Mouse (Mus musculus) frontal cortex, adult (tissue): ENCODE data around the gene Diras2.
A peak's percentile ranks its signal among the peaks of the same experiment; 100 is the strongest.
"Not testable (repeated sequence)": the region's sequence is repeated elsewhere in the genome, so short reads cannot be mapped to it uniquely, and the experiment has no call there.

ENCODE experiments used
- ATAC-seq: cut with Nextera tagmentation; 2 replicates; pipeline ENCODE4 v1.9.2; 2017; ENCODE audit warnings: mild to moderate bottlenecking, moderate library complexity, mixed read lengths; ENCODE audit not compliant: low TSS enrichment

The Diras2 gene

DNA sequence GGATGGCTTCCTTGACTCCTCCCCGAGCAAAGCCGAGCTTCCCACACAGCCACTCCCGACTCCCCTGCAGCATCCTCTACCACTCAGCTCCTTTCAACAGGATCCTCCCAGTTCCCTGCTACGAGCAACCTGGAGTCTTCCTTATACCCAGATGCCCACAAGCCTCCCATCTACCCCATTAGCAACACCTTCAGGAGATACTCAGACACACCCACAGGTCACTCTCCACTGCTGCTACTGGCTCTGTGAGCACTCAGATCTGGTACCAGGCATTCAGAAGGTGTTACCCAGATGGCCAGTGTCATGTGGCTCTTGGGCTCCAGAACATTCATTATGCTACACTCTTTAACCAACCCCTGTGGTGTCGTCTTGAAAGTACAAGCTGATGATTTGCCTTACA, 11.7 kb downstream of the Diras2 start:
- ATAC-seq = no peak

DNA sequence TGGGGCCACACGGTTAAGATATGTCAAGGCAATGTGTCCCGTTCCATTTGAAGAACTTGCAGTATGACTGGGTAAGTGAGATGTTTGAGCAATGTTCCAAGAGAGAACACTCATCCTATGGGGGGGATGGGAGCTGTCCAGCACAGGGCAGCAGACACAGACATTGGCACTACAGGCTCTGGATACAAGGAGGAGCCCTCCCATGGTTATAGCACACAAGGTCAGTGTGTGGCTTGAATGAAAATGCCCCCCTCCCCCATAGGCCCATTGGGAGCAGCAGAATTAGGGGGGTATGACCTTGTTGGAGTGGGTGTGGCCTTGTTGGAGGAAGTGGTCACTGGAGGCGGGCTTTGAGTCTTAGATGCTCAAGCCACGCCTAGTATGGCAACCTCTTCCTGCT, 12.7 kb downstream of the Diras2 start:
- ATAC-seq = no peak

DNA sequence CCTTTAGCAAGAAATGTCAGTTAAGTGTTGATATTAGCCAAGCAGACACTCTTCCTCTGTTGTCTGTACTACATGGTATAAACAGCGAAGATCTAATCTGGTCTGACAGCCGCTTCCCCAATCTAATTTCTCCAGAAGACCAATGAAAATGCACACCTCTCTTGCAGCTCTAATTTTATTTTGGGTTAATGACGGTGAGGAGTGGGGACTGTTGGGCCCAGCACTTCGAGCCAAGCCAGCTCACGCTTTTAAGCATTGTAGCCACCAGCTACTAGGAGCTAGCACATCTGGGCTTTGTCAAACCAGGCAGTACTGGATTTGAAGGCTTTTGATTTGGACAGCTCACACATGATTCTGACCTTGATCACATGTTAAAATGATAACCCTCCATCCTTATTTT, 14.1 kb downstream of the Diras2 start:
- ATAC-seq = no peak

DNA sequence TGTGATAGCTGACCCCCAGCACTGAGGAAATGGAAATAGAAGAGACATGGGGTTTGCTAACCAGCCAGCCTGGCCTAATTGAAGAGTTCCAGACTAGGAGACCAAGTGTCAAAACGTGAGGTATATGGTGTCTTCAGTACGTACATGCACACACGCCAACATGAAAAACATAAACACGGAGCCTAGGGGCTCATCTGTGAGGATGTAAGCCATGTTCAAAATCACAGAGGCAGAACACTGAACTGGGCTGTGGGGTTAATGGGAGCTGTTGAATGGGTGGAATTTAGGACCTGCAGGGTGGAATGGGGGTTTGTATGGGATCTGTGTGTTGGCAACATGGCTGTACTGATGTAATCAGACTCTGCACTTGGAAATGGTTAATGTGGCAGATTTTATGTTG, 14.5 kb downstream of the Diras2 start:
- ATAC-seq = no peak

DNA sequence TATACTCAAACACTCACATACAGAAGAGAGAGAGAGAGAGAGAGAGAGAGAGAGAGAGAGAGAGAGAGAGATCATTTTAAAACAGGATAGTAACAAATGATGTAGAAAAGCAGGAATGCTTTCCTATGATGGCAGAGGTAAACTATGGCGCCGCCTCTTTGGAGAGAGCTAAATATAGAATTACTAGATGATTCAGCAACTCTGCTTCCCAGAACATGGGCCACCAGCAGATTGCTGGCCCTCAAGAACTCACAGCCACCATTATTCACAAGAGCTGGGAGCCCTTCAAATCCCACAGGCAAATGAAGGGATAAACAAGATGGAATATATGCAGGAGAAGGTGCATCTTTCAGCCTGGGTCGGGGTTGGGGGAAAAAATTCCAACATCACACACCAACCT, 15.0 kb downstream of the Diras2 start:
- ATAC-seq = no peak

DNA sequence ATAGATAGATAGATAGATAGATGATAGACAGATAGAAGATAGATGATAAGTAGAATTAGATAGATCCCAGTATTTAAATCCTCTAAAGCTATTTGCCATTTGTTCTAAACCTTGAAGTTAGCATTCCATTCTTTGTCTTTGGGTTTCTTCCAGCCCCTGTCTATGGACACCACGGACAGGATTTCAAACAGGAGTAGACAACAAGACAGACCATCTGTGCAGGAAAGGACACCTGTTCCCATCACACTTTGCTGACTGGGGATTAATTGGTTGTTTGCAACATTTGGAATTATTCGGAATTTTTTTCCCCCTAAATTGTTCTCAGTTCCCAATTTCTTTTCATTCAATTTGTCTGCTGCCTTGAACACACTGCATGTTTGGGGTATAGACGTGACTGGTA, 17.5 kb downstream of the Diras2 start:
- ATAC-seq = no peak

DNA sequence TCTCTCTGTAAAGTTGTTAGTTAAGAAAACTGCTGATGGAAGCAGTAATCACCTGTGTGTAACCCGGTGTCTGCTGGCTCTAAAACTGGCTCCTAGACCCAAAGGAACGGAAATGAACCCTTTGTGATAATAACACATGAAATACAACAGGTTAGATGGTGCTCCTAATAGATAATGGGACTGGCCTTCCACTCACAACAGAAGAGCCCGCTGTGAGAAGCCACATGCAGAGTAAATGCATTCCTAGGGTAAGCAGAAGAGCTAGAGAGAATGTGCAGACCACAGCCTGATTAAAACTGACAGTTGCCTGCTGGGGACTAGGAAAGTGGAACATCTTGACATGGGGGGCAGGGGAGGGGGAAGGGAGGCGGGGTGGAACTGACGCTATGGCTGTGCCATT, 18.7 kb downstream of the Diras2 start:
- ATAC-seq = no peak

DNA sequence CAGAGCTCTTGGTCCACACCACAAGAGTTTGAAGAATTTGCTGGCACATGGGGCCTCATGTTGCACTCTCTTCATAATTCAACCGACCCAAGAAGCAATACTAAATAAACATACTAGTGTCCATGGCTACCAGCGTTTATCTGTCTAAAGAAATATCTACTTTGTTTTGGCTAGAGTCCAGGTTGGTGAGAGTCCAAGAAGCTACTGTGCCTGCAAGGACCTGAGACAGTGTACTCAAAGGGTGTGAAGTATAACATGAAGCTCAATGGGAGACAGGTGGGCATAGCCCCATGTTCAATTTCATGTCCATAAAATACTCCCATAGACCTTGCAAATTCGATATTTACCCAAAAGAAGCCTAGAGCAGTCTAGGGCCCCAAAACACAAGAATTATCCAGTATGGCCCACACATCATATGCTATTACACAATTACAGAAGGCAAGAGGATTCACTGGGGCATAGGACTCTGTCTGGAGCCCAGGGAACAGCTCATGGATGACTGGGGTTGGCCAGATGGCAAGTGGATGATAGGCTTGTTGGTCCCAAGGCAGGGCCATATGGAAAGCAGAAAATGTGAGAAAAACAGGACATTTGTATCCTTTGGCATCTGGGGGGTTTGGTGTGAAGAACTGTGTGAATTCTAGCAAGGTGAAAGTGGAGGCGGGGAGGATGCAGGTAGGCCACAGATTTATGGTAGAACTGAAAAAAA, 20.8 kb downstream of the Diras2 start:
- no peak for ATAC-seq

DNA sequence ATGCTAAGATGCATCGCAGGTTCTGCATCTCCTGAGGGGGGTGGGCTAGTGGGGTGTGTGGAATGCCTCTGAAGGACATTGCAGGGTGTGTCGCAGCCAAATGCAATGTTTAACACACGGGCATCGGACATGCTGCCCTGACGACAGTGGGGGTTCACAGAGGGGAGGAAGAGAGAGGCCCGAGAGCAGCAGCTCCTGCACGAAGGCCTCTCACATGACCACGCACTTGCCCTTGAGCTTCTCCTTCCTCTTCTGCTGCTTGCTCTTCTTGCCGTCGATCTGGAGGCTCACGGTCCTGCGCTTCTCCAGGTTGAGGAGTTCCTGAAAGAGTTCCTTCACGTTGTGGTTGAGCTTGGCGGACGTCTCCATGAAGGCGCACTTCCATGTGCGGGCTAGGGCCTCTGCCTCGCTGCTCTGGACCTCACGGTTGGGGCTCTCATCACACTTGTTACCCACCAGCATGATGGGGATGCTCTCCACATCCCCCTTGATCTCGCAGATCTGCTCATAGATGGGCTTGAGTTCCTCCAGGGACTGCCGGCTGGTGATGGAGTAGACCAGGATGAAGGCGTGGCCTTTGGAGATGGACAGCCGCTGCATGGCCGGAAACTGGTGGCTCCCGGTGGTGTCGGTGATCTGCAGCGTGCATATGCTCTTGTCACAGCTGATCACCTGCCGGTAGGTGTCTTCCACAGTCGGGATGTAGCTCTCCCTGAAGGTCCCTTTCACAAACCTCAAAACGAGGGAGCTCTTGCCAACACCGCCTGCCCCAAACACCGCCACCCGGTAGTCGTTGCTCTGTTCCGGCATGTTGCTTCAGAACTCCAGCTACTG, 23.4 kb downstream of the Diras2 start:
- ATAC-seq = no peak

DNA sequence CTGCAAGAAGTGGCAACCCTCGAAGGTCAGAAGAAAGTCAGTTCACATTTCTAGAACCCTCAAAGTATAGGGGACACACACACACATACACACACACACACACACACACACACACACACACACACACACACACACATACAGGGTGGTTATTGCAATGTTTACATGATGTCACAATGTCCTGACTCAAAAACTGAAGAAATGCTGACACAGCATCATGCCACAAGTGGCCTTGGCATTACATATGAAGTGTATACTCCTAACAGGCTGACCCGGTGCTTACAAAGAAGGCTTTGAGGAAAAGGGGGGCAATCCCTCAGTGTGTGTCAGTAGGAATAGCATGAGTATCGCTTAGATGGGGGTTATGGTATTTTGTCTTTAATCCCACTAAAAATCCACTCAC, 24.3 kb downstream of the Diras2 start:
- ATAC-seq = not testable (repeated sequence)

DNA sequence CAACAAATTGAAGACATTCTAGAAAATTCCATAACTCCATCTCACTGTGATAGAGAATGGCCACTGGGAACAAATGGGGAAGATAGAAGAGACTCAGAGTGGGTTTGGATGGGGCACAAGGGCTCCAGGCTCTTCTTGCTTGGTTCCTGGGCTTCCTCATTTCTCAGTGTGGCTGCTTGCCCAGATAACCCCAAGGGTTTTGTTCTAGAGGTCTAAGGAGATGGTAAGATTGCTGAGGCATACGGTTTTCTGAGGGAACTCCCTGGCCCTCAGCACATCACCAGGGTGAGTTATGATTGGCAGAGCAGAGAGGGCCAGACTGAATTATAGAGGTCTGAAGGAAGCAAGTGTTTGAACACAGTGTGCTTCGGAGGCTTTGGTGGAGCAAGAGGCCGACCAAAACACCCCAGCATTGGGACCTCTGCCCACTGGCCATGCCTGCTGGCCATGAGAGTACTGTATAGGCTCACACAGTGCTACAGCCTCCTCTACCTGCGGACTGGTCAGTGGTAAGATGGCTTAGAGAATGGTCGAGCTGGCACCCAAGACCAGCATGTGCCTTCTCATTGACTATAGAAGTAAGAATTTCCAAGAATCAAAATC, 25.3 kb downstream of the Diras2 start:
- ATAC-seq = not testable (repeated sequence)

DNA sequence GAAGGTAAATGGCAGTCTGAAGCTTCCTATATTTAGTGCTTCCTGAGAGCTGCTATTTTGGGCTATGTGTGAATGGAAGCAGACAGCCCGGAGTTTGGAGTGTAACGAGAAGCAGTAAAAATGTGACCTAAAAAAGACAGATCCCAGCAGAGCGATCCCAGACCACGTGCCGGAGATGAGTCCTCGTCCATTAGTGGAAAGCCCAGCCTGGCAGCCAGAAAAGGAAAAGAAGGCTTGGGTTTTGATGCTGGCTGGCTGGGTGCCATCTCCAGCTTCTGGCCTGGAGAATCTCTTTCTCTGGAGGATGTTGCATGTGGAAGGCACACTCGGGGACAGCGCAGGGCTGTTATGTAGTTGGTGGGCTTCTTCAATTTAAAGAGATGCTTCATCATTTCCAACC, 29.4 kb downstream of the Diras2 start:
- peak; percentile 95 for ATAC-seq

DNA sequence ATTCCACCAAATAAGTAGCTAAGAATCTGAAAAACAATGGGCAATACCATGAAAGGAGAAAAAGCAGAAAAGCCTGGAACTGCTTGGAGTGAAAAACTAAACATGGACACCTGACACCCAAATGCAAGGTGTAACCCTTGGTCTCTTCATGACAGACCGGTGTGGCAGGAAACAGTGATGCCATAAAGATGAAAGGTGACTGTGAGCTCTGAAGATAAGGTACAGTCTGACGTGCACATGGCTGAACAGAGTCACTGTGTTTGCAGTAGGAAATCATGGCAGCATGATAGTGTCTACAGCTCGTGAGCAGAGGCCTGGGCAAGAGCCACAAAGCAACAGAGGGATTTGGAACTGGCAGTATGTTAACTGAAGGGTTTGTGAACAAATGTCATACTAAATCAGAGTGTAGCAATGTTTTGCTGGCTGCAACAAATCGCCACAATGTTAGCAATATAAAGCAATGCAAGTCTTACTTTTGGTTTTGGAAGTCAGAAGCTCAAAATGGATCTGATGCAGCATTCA, 34.0 kb downstream of the Diras2 start:
- no peak for ATAC-seq

DNA sequence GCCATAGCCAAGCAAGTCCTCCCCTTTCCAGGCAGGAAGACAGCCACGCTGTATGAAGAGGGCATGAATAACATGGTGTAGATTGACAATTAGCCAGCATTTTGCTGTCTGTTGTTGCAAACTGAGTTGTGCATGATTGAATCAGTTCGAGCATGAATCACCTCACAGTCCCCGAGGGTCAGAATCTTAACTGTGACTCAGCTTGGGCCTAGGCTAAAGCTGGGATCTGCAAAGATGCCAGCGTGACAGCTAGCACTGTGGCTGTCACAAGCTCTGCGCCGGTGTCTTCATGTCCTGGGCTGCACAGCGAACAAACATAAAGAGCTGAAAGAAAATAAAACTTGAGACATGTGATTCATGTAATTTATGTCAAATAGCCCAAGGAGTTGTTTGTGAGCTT, 42.3 kb downstream of the Diras2 start:
- ATAC-seq = no peak

DNA sequence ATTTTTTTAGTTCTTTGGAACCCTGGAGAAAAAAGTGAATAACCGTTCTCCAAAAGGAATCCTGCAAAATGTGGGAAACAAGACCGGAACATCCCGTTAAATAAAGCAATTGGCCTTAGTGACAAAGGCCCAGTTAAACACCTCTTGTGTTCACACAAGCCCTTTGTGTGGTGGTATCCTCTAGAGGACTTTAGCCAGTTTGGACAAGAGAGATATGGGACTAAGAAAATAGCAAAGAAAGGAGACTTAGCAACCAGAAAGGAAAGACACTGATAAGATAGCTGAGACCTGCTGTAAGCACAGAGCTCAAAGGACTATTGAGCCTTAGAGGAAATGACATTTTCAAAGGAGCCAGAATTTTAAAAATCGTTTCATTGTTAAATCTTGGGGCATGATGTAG, 47.0 kb downstream of the Diras2 start:
- ATAC-seq = no peak

DNA sequence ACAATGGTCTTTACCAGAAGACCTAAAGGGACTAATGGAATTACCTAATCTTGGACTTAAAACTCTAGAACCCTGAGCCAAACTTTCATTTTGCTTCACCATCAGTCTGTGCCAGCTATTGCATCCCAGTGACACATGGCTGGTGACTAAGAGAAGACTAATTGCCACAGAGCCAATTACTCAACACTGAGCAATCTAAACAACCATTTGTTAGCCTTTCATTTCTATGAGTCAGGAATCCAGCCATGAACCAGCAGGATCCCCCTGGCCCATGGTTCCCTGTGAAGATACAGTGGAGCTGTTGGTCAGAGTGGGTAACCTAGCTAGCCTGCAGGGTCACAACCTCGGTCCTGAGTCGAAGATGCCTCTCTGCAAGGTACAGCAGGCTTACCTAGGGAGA, 49.3 kb downstream of the Diras2 start:
- ATAC-seq = no peak

DNA sequence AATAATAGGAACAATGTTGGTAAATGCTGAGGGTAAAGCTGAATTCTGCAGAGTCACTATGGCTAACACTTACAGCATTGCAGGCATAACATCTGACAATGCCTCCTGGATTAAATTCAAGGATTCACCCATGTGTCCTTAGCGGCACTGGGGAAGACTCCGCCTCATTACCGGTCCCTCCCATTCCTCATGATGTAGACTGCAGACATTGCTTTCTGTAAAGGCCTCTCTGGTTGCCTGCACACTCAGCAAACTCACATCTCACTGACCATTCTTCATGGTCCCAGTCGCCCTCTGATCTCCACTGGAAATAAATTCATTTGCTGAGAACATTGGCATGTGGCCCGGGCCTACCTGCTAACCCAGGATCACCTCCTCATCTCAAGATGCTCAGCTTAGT, 51.9 kb downstream of the Diras2 start:
- no peak for ATAC-seq

DNA sequence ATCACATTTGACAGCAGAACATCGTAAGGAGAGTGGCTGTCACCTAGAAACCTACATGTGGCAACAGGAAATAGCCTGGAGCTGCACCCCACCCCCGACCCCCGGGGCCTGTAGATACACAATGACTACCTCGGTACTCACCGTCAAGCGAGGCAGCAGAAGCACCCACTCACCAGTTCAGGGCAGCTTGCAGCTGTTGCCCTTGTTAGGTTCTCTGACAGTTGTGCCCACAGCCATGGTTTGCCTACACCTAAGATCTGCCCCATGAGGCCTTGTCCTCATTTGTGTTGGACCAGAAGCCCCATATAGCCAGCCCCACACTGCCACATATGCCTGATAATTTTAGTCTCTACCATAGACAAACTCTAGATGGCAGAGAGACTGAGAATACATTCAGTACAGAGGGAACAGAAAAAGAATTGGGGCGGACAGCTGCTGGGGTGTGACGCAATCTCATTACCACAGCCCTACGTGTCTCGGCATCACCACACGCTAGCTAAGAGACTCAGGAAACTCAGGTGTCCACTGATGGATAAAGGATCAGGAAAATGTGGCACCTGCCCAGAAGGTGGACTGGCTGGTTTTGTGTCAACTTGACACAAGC, 54.0 kb downstream of the Diras2 start:
- ATAC-seq = peak; percentile 64

DNA sequence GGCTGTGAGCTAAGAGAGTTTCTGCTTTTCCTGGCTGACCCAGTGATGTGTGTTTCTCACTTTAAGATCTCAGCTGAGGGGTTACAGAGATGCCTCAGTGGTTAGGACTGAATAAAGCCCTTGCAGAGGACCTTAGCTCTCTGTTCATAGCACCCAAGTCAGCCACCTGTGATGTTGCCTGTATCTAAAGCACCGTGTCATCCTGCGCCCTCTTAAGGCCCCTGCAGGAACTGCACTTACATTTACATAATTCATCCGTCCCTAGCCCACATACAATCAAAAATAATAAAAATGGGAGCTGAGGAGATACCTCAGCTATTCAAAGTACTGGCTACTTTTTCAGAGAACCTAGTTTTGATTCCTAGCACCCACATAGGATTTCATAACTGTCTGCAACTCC, 54.9 kb downstream of the Diras2 start:
- no peak for ATAC-seq

DNA sequence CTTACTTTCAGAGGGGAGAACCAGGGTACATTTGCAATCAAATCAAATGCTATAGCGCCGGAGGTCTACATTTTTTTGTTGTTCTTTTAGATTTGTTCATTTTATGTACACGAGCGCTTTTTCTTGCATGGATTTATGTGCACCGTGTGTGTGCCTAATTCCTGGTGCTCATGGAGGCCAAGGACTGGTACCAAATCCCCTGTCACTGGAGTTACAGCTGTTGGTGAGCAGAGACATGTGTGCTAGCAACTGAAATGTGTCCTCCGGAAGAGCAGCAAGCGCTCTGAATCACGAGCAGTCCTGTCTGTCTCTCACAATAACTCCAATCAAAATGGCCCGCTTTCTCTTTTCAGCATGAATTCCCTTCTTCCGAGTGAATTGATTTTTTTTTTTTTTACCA, 55.8 kb downstream of the Diras2 start:
- no peak for ATAC-seq

DNA sequence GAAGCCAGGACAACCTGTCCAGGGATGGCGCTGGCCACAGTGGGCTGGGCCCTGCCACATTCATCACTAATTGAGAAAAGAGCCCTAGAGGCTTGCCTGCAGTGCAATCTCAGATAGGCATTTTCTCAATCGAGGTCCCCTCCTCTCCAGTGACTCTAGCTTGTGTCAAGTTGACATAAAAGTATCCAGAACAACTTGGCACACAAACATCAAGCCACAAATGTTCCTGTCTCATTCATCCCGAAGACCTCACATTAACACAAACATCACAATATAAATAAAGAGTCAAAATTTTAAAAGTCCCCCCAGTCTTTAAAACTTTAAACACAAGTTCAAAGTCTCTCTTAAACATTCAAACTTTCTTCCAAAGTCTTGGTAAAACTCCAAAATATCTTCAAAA, 56.3 kb downstream of the Diras2 start:
- ATAC-seq = no peak
